Mouse (Mus musculus): ENCODE results near the gene Pfkp. TPM values are rescaled to one million over a fixed set of nuclear protein-coding genes. Genes with fewer than 3 reads are reported as not detected.

Pfkp gene
- total RNA-seq, 2 experiments from 2014 or later, result 54.0 to 66.8 TPM

DNA sequence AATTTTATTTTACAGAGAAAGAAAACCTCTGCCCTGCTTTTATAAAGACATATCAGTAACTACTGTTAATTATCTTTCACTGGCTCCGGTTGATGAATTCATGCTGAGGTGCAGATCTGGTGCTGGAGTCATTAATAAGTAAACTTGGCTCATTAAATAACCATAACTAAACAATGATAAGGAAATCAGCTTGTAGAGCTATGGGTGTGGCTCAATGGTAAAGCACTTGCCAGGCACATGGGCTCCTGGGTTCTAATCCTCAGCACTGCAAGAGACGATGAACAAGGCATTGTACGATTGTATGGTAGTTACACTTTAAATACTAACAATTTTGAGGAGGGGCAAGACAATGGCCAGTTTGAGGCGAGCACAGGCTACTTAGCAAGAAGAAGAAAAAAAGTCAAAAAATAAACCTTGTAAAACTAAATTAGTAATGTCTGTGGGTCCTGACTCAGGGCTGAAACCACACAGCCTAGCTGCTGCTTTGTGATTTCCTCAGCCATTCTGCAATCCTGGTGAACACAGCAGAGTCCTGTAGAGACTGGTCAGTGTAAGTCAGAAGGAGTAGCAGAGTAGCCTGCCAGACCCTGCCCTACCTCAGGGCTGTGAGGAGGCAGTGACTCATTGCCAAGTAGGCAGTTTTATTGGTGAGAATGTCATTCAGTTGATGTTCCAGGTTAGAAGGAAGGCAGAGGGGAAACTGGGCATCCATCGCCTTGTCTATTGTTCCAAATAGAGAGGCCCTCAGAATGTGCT is 34.7 kb downstream of the Pfkp start:
- no peak for DNase-seq

DNA sequence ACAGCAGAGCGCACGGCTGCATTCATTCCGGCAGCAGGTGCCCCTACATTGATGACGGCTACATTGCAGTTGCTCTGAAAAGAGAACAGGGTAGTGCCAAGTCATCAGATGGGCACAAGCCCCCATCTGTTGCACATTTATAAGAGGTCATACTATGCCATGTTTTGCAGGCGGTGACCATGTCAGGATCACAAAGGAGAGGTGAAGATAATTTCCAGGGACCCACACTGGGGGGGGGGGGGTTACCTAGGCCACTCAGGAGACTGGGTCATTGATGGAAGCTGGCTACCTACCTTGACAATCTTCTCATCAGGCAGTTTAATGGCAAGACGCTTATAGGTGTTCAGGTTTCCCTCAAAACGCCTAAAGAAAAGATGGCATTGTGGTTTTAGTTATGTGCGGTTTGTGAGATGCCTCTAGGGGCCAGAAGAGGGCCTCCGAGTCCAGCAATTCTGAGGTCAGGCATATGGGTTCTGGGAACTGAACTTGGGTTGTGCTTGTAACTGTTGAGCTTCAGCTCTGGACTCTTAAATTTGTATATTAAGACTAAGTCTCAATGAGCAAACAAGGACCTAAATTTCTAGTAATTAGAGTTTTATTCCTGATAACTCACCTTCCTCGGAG is 45.7 kb downstream of the Pfkp start:
- no peak for DNase-seq

DNA sequence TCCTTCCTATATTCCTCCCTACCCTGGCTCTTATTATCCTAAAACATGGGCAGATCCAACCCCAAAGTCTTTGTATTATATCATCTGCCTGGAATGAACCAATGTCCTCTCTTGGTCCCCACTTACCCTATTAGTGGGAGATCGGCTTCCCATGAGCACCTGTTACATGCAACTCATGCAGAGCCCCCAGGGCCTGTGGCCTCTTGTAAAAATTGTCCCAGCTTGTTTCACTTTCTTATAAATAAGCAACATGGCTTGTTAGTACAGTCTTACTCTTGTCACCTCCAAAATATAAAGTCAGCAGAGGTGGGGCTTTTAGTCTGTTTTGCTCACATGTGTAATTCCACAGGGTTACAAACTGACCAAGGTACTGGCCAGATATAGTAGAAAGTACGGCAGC is 46.9 kb downstream of the Pfkp start:
- no peak for DNase-seq

DNA sequence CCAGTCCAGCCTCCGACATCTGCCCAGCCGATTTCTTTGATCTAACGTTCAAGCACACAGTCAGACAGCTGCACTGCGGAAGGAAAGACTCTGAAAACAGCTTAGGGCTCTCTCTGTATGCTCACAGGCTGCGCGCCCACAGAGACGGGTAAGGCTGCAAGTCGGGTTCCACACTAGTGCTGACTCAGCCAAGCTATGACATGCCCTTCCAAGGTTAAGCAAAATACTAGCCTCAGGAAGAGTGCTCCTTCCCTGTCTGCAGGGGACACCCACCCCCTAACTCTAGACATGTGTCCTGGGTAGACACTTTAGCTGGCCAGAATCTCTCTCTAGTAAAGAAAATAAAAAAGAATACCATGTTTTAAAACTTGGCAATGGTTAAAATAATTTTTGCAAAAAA is 48.0 kb downstream of the Pfkp start:
- DNase-seq, result peak; percentile 34 to 37

DNA sequence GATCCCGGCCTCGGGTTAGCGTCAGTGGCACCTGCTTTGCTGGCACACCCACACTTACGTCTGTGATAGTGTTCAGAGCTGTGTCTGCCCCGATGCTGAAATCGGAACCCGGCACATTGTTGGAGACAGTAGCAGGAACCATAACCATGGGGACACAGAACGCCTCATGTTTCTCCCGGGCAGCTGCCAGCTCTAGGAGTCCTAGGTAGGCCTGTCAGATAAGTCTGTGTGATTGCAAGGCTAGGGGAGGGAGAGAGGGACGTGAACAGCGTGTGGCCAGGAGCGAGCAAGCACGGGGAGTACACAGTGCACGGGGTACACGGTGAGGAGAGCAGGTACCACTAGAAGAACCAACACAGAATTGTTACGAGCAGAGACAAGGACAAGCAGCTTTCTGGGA is 50.8 kb downstream of the Pfkp start:
- no peak for DNase-seq

DNA sequence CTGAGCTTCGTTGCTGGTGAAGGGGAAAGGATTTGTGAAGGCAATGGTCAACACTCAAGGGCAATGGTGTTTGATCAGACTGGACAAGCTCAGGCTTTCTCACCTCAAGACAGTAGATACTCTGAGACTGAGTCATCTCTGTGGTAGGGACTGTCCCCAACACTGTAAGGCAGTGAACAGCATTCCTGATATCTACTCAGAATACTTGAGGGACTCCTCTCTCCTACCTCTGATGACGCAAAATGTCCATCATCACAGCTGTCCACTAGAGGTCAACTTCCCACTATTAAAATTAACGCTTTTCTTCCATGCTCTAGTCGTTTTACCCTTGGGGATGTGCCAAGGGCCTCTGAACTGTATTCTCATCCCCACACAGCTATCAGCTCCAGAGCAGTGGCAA is 53.2 kb downstream of the Pfkp start:
- DNase-seq, result no peak

DNA sequence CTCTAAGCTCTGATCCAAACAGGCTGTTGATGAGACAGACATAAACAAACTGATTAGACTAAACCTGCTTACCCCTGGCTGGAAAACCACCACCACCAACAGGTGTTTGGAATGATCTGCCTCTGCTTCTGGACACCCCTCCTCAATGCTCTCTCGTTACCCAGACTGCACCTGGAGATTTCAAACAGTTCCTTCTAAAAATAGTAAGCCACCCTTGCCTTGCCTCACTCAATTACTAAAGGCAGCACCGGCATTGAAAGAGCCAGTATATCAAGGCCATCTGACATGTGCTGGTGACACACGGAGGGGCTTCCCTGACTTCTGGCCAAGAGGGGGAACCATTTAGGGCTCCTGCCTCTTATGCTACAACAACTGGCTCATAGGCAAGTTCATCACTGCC is 57.7 kb downstream of the Pfkp start:
- no peak for DNase-seq

DNA sequence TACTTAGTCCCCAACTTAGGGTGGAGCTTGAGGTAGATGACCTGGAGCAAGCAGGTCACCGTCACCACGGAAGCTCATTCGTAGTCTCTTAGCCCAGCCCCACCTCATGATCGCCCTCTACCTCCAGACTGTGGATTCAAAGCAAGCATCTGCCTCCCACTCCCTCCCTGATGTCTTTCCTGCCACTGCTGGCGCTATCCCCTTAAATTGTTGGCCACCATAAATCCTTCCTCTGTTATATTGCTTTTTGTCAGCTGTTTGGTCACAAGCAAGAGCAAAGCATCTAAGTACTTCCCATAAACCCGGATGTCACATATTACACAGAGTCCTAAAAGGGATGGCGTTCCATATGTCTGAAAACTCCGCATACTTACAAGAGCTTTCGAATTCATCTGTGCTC is 62.6 kb downstream of the Pfkp start:
- DNase-seq, result no peak

DNA sequence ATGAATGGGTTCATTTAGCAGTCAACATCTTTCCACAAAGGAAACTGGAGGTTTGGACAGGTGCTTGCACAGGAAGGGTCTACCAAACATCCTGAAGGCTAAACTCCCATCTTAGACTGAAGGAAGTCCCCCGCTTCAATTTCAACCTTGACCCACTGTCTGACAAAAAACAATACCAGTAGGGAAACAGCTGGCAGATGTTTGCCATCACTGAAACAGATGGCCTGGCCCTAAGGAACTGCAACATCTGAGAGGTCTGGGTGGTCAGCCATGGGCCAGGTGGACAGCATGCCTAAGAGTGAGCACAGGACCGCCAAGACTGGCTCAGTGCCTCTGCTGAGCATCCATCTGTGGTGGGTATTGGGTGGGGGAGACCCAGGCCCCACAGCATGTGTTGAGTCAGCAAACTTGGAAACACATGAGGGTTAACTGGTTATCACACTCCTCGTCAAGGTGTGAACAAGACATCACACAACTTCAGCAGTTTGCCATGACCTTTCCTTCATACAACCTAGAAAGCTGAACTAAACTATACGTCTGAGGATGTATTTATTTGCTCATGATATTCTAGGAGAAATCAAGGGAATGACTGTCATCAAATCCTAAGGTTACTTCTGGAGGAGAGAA is 65.0 kb downstream of the Pfkp start:
- no peak for DNase-seq

DNA sequence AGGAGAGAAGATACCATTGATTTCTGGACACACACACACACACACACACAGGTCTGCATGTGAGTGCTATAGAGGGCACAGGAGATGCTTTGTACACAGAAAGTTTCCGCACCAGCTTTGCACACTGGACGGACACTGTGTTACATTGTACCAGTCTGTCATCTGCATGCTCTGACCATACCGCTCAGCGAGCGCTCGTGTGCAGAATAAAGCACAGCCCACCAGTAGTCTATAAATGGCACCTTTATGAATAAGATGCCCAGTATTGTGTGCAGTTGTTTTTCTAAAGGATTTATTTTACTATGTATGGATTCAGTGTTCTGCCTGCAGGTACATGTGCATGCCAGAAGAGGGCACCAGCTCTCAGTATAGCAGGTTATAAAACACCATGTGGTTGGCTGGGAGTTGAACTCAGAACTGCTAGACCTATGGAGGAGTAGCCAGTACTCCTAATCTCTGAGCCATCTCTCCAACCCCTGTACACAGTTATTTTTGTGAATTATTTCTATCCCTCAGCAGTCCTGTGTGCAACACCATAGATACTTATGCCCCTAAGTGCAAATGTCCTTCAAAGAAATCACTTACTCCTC is 72.6 kb downstream of the Pfkp start:
- no peak for DNase-seq

DNA sequence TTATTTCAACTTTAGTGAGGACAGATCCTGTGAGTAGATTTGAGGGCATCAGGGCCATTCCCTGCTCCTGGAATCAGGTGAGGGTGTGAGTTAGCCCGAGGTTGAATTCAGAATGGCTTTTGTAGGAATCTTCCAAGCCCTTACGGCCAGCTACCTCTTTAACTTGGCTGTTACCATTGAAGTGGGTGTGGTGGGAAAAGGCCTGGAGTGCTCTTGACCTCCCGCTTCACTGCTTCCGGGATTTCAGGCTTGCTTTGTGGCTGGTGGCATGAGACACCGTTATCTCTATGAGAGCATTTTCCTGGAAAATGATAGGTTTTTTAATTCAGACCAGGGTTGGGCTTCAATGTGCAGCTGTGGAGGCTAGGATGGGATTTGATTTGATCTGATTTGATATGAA is 83.0 kb downstream of the Pfkp start:
- no peak for DNase-seq

DNA sequence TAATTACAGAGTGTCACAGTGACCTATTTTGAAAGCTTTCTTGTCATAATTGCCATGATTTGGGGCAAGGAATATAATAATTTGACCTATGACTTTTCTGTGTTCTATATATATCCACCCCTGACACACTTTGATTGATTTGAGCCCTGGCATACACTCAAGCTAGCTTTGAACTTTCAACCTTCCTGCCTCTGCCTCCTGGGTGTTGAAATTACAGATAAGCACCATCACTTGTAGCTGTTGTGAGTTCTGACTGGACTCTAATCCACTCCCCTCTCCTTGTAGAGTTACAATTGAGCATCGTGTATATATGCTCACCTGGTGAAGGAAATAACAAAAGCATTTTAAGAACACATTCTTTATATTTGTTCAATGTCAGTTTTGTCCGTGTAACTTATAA is 86.2 kb downstream of the Pfkp start:
- DNase-seq, result no peak

DNA sequence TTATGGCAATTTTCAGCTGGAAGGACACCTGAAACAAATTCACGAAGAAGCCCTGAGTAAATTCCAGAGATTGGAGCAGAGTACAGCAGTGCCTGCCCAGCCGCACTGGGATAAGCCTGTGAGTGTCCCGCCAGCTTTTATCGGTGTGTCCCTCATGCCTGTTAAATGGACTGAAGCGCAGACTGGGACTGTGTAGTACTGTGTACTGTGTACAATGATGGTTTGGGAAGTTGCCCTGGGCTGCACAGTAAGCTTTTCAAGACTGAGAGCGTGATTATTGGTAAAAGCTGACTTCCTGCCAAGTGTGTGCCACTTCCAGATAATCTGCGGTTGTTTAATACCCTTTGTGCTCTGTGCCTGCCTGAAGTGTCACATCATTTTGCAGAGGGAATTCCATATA is 90.8 kb downstream of the Pfkp start:
- no peak for DNase-seq

DNA sequence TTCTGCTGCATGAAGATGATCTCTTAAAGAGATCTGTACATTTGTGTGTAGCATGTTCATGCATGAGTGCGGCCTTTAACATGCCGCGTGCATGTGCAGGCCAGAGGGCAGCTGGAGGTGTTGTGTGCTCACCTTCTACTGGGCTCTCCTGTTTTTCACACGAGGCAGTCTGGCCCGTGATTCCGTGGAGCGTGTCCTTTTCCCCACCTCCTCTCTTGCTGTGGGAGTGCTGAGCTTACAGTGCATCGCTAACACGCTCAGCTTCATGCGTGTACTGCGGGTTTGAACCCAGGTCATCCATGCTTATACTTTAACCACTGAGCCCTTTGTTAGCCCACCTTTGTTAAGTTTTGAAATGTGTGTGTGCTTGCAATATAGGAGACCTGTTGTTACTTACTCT is 92.9 kb downstream of the Pfkp start:
- DNase-seq, result no peak

DNA sequence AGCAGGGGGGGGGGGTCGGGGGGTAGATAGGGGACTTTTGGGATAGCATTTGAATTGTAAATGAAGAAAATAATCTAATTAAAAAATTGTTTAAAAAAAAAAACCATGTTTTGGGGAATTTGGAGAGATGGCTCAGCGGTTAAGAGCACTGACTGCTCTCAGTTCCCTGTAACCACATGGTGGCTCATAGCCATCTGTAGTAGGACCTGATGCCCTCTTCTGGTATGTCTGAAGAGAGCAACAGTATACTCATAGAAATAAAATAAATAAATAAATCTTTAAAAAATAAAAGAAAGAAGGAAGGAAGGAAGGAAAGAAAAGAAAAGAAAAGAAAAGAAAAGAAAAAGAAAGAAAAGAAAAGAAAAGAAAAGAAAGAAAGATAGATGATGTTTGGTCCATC is 94.9 kb downstream of the Pfkp start:
- no peak for DNase-seq

DNA sequence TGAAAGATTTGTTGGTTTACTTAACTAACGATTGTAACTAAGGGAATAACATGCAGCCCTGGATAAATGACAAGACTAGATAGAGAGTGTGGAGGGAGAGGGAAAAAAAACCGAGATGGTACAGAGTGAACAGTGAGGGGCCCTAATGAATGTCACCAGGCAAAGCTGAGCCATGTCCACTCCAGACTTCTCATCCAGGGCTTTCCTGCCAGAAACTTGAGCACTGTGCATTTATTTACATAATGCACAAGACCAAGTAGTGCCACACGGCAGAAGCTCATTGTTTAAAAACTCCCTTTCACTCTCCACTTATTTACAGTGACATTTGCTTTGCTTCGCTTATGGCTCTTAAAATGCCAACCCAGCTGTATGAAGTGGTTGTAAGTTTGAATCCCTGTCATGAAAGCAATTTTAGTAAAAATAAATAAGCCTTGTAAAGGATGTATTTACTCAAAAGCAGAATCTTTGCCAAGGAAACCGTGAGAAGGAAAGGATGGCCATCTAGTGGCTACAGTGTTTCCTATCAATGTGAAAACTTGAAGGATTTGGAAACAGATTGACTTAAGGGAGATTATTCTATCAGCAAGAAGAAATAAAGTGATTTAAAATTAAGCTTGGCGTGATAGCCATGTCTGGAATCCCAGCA is 113.2 kb downstream of the Pfkp start:
- DNase-seq, result no peak

DNA sequence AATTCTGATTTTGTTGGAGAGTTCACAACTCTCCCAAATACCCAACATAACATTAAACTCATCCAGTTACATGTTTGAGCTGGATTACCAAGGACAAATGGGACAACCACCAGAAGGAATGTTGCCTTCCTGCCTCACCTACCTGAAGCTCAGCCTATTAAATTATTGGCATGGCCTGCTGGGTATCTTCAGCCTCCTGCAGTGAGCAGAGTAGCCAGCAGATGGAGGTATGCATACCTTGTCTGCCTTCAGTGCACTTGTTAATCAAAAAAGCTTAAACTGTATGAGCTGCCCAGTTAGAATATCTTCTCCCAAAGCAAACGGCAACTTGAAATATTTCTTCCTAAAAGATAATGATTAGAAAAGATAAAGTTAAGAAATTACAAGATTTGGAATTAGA is 115.9 kb downstream of the Pfkp start:
- DNase-seq, result peak; percentile 41 to 55

Other genes with a start within 250 kb of the Pfkp start
- gene Pitrm1, start 100.6 kb downstream of the Pfkp start, total RNA-seq (2021), result 100 to 1,000 TPM; 199 to 218 TPM

Data from adrenal gland, postnatal 36 days (tissue).